Mouse (Mus musculus): ENCODE measurements at regions not wholly inside any gene's neighbourhood (a gene's known extent, or its start where the extent isn't known, plus 50 kb on each side); places are given as distances from the start of the nearest gene placed in this dataset.

GRCm38 (mm10) chr3:66480718-66481117 is 184.1 kb upstream of the Veph1 start:
- Histone ChIP-seq H3K4me2 (ENCODE audit: low read length) (peak overlapping the region; percentile 35), H3K27ac (replicated peaks in 1 of 2; ENCODE audit: control insufficient read depth in 1 of 2, insufficient read depth in 1 of 2, low read depth in 2 of 2, low read length in 2 of 2) (peak overlapping the region; percentile 78 to 91), H3K27me3 (ENCODE audit: control insufficient read depth, insufficient read depth, low read length) (no peaks in the 10 kb centered on the region), H3K9me3 (ENCODE audit: control insufficient read depth, low read length) (no peaks in the 10 kb centered on the region), H3K4me1 (ENCODE audit: control insufficient read depth in 2 of 2, insufficient read depth in 2 of 2, low read length in 2 of 2) (peaks cover 6 to 17% of the 10 kb centered on the region in 2 experiments; a peak in 3 of 4 replicates), H3K36me3 (ENCODE audit: control insufficient read depth, insufficient read depth, low read length) (no peaks in the 10 kb centered on the region), H3K9ac (ENCODE audit: low read length) (no peak overlapping the region), H3K4me3 (ENCODE audit: control insufficient read depth in 1 of 2, insufficient read depth in 1 of 2, low read depth in 1 of 2, low read length in 2 of 2) (no peak overlapping the region)
- peak; percentile 78 for ATAC-seq (ENCODE audit: insufficient number of reproducible peaks, insufficient read depth, low FRiP score, low read depth)
- 14% methylated on average over 6 of the region's 6 CpGs for WGBS

- Histone ChIP-seq H3K36me3 (ENCODE audit: control insufficient read depth, insufficient read depth, low read length) (no peaks in the 10 kb centered on the region), H3K4me3 (ENCODE audit: control insufficient read depth in 1 of 2, insufficient read depth in 1 of 2, low read depth in 1 of 2, low read length in 2 of 2) (no peak overlapping the region), H3K9me3 (ENCODE audit: control insufficient read depth, low read length) (no peaks in the 10 kb centered on the region), H3K4me1 (ENCODE audit: control insufficient read depth in 2 of 2, insufficient read depth in 2 of 2, low read length in 2 of 2) (peaks cover 6 to 14% of the 10 kb centered on the region in 2 experiments; a peak in 3 of 4 replicates), H3K27me3 (ENCODE audit: control insufficient read depth, insufficient read depth, low read length) (no peaks in the 10 kb centered on the region), H3K4me2 (ENCODE audit: low read length) (no peak overlapping the region), H3K9ac (ENCODE audit: low read length) (no peak overlapping the region), H3K27ac (replicated peaks in 1 of 2; ENCODE audit: control insufficient read depth in 1 of 2, insufficient read depth in 1 of 2, low read depth in 2 of 2, low read length in 2 of 2) (no peak overlapping the region; a peak in 1 of 4 replicates)
- 55% methylated on average over 4 of the region's 4 CpGs for WGBS
- ATAC-seq (ENCODE audit: insufficient number of reproducible peaks, insufficient read depth, low FRiP score, low read depth), result no peak
These were observed 182.6 kb upstream of the Veph1 start for GRCm38 (mm10) chr3:66479266-66479665.

GRCm38 (mm10) chr3:66466321-66466720 is 169.7 kb upstream of the Veph1 start:
- no peak for ATAC-seq (ENCODE audit: insufficient number of reproducible peaks, insufficient read depth, low FRiP score, low read depth)
- Histone ChIP-seq H3K9me3 (ENCODE audit: control insufficient read depth, low read length) (no peaks in the 10 kb centered on the region), H3K9ac (ENCODE audit: low read length) (no peak overlapping the region), H3K36me3 (ENCODE audit: control insufficient read depth, insufficient read depth, low read length) (no peaks in the 10 kb centered on the region), H3K4me2 (ENCODE audit: low read length) (no peak overlapping the region), H3K27ac (replicated peaks in 1 of 2; ENCODE audit: control insufficient read depth in 1 of 2, insufficient read depth in 1 of 2, low read depth in 2 of 2, low read length in 2 of 2) (no peak overlapping the region), H3K27me3 (ENCODE audit: control insufficient read depth, insufficient read depth, low read length) (no peaks in the 10 kb centered on the region), H3K4me1 (ENCODE audit: control insufficient read depth in 2 of 2, insufficient read depth in 2 of 2, low read length in 2 of 2) (no peaks in the 10 kb centered on the region), H3K4me3 (ENCODE audit: control insufficient read depth in 1 of 2, insufficient read depth in 1 of 2, low read depth in 1 of 2, low read length in 2 of 2) (no peak overlapping the region)
- WGBS, result 78% methylated on average over 5 of the region's 5 CpGs

GRCm38 (mm10) chr3:66465371-66465770 is 168.7 kb upstream of the Veph1 start:
- no peaks in the 10 kb centered on the region for H3K27me3 ChIP-seq (ENCODE audit: control insufficient read depth, insufficient read depth, low read length)
- no peaks in the 10 kb centered on the region for H3K4me1 ChIP-seq (ENCODE audit: control insufficient read depth in 2 of 2, insufficient read depth in 2 of 2, low read length in 2 of 2)
- H3K9me3 ChIP-seq (ENCODE audit: control insufficient read depth, low read length), result no peaks in the 10 kb centered on the region
- no peak overlapping the region for H3K27ac ChIP-seq (replicated peaks in 1 of 2; ENCODE audit: control insufficient read depth in 1 of 2, insufficient read depth in 1 of 2, low read depth in 2 of 2, low read length in 2 of 2)
- no peak overlapping the region for H3K4me2 ChIP-seq (ENCODE audit: low read length)
- WGBS, result 68% methylated on average over 1 of the region's 1 CpGs
- H3K4me3 ChIP-seq (ENCODE audit: control insufficient read depth in 1 of 2, insufficient read depth in 1 of 2, low read depth in 1 of 2, low read length in 2 of 2), result no peak overlapping the region
- ATAC-seq (ENCODE audit: insufficient number of reproducible peaks, insufficient read depth, low FRiP score, low read depth), result no peak
- no peak overlapping the region for H3K9ac ChIP-seq (ENCODE audit: low read length)
- no peaks in the 10 kb centered on the region for H3K36me3 ChIP-seq (ENCODE audit: control insufficient read depth, insufficient read depth, low read length)

- WGBS, result 77% methylated on average over 1 of the region's 1 CpGs
These were observed 165.7 kb upstream of the Veph1 start for GRCm38 (mm10) chr3:66462341-66462740.

GRCm38 (mm10) chr3:66446274-66447159 is 149.9 kb upstream of the Veph1 start:
- Histone ChIP-seq H3K4me2 (ENCODE audit: low read length) (no peak overlapping the region), H3K9ac (ENCODE audit: low read length) (no peak overlapping the region), H3K4me1 (ENCODE audit: control insufficient read depth in 2 of 2, insufficient read depth in 2 of 2, low read length in 2 of 2) (no peaks in the 10 kb centered on the region), H3K4me3 (ENCODE audit: control insufficient read depth in 1 of 2, insufficient read depth in 1 of 2, low read depth in 1 of 2, low read length in 2 of 2) (no peak overlapping the region), H3K27ac (replicated peaks in 1 of 2; ENCODE audit: control insufficient read depth in 1 of 2, insufficient read depth in 1 of 2, low read depth in 2 of 2, low read length in 2 of 2) (no peak overlapping the region), H3K27me3 (ENCODE audit: control insufficient read depth, insufficient read depth, low read length) (no peaks in the 10 kb centered on the region), H3K9me3 (ENCODE audit: control insufficient read depth, low read length) (no peaks in the 10 kb centered on the region), H3K36me3 (ENCODE audit: control insufficient read depth, insufficient read depth, low read length) (no peaks in the 10 kb centered on the region)
- 81% methylated on average over 10 of the region's 10 CpGs for WGBS
- no peak for ATAC-seq (ENCODE audit: insufficient number of reproducible peaks, insufficient read depth, low FRiP score, low read depth)

More at GRCm38 (mm10) chr3:66462341-66462740, 165.7 kb upstream of the Veph1 start:
- Histone ChIP-seq H3K27me3 (ENCODE audit: control insufficient read depth, insufficient read depth, low read length) (no peaks in the 10 kb centered on the region), H3K4me1 (ENCODE audit: control insufficient read depth in 2 of 2, insufficient read depth in 2 of 2, low read length in 2 of 2) (no peaks in the 10 kb centered on the region), H3K9me3 (ENCODE audit: control insufficient read depth, low read length) (no peaks in the 10 kb centered on the region), H3K9ac (ENCODE audit: low read length) (no peak overlapping the region), H3K27ac (replicated peaks in 1 of 2; ENCODE audit: control insufficient read depth in 1 of 2, insufficient read depth in 1 of 2, low read depth in 2 of 2, low read length in 2 of 2) (no peak overlapping the region), H3K36me3 (ENCODE audit: control insufficient read depth, insufficient read depth, low read length) (no peaks in the 10 kb centered on the region), H3K4me2 (ENCODE audit: low read length) (no peak overlapping the region), H3K4me3 (ENCODE audit: control insufficient read depth in 1 of 2, insufficient read depth in 1 of 2, low read depth in 1 of 2, low read length in 2 of 2) (no peak overlapping the region)
- ATAC-seq (ENCODE audit: insufficient number of reproducible peaks, insufficient read depth, low FRiP score, low read depth), result no peak

GRCm38 (mm10) chr3:66433216-66433615 is 136.6 kb upstream of the Veph1 start:
- Histone ChIP-seq H3K36me3 (ENCODE audit: control insufficient read depth, insufficient read depth, low read length) (no peaks in the 10 kb centered on the region), H3K9me3 (ENCODE audit: control insufficient read depth, low read length) (no peaks in the 10 kb centered on the region), H3K4me2 (ENCODE audit: low read length) (no peak overlapping the region), H3K4me3 (ENCODE audit: control insufficient read depth in 1 of 2, insufficient read depth in 1 of 2, low read depth in 1 of 2, low read length in 2 of 2) (no peak overlapping the region), H3K9ac (ENCODE audit: low read length) (no peak overlapping the region), H3K27ac (replicated peaks in 1 of 2; ENCODE audit: control insufficient read depth in 1 of 2, insufficient read depth in 1 of 2, low read depth in 2 of 2, low read length in 2 of 2) (no peak overlapping the region), H3K27me3 (ENCODE audit: control insufficient read depth, insufficient read depth, low read length) (no peaks in the 10 kb centered on the region), H3K4me1 (ENCODE audit: control insufficient read depth in 2 of 2, insufficient read depth in 2 of 2, low read length in 2 of 2) (no peaks in the 10 kb centered on the region)
- ATAC-seq (ENCODE audit: insufficient number of reproducible peaks, insufficient read depth, low FRiP score, low read depth), result no peak

GRCm38 (mm10) chr3:66430187-66430586 is 133.6 kb upstream of the Veph1 start:
- WGBS, result 88% methylated on average over 3 of the region's 3 CpGs
- H3K36me3 ChIP-seq (ENCODE audit: control insufficient read depth, insufficient read depth, low read length), result no peaks in the 10 kb centered on the region
- H3K9me3 ChIP-seq (ENCODE audit: control insufficient read depth, low read length), result no peaks in the 10 kb centered on the region
- H3K27ac ChIP-seq (replicated peaks in 1 of 2; ENCODE audit: control insufficient read depth in 1 of 2, insufficient read depth in 1 of 2, low read depth in 2 of 2, low read length in 2 of 2), result no peak overlapping the region
- no peak overlapping the region for H3K4me3 ChIP-seq (ENCODE audit: control insufficient read depth in 1 of 2, insufficient read depth in 1 of 2, low read depth in 1 of 2, low read length in 2 of 2)
- H3K9ac ChIP-seq (ENCODE audit: low read length), result no peak overlapping the region
- H3K4me2 ChIP-seq (ENCODE audit: low read length), result no peak overlapping the region
- ATAC-seq (ENCODE audit: insufficient number of reproducible peaks, insufficient read depth, low FRiP score, low read depth), result no peak
- no peaks in the 10 kb centered on the region for H3K4me1 ChIP-seq (ENCODE audit: control insufficient read depth in 2 of 2, insufficient read depth in 2 of 2, low read length in 2 of 2)
- H3K27me3 ChIP-seq (ENCODE audit: control insufficient read depth, insufficient read depth, low read length), result no peaks in the 10 kb centered on the region

Data from heart, embryonic 14.5 days (tissue).